23 mouse cellular contexts compared by ENCODE assay signal in the genomic region with DNA sequence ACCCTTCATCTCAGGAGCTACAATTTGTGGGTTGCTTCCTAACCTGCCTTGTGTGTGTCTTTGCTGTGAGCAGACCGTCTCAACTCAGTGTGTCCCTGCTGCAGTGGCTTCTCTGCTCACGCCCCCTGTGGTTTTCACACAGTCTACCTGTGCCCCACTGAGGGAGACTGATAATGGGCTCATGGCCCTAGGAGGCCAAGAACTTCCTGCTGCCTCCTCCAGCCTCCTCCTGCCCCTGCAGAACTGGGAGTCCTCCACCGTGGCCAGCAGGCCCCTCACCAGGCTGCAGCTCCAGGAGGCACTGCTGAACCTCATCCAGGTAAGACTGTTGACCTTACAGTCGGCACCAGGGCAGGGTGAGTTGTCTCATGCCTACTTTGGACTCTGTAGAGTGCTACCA. TPM values are rescaled to one million over a fixed set of nuclear protein-coding genes. Genes with fewer than 3 reads are reported as not detected.
A peak's percentile ranks its signal among the peaks of the same experiment; 100 is the strongest.
DNase-seq lines count a peak whose midpoint lies in the region; ATAC-seq lines count a peak whose summit lies in the region.
"Had no signal": no experiment of that assay in that cellular context is flagged by ENCODE, and none has a peak within 500 bp of the region (broad histone marks: within the 10 kb centered on the region; RNA-seq: fewer than 3 reads in every experiment).

No protein-coding gene starts in this region.

- H3K9ac ChIP-seq in heart, embryonic 12.5 days: 0 out of 2 replicates have a peak overlapping the region, but pooled peaks have one; percentile 7
- H3K9ac ChIP-seq: embryonic facial prominence, embryonic 13.5 days; forebrain, embryonic 12.5 days had no signal

- no peaks in the 10 kb centered on the region for H3K36me3 ChIP-seq in heart, embryonic 12.5 days

- no peak overlapping the region for H3K4me3 ChIP-seq in heart, embryonic 12.5 days
- H3K4me3 ChIP-seq: embryonic facial prominence, embryonic 13.5 days; forebrain, embryonic 12.5 days; hindbrain, embryonic 10.5 days had no signal

- H3K4me2 ChIP-seq in heart, embryonic 12.5 days: no peak overlapping the region
- H3K4me2 ChIP-seq: embryonic facial prominence, embryonic 13.5 days; forebrain, embryonic 12.5 days had no signal

- no peak for DNase-seq in heart, postnatal 4 days
- peak; percentile 3 for DNase-seq in kidney, postnatal 10 days
- no peak for DNase-seq in kidney, postnatal 36 days
- DNase-seq in testis, postnatal 10 days (ENCODE audit: low spot score): peak; percentile 31
- DNase-seq in testis, postnatal 14 days (ENCODE audit: low spot score): no peak
- DNase-seq in adrenal gland, postnatal 4 days (ENCODE audit: low spot score in 2 of 2): no peak
- DNase-seq: cerebellum, adult 18-20 months; cerebellum, adult 9-11 months; cerebellum, postnatal 36 days; gastrocnemius, postnatal 10 days had no signal

- no peak for ATAC-seq in heart, embryonic 12.5 days (ENCODE audit: insufficient number of reproducible peaks, low FRiP score)
- ATAC-seq: activated CD4-positive, CD25-positive, alpha-beta regulatory T cell, adult 4 months; forebrain, embryonic 16.5 days; hindbrain, embryonic 16.5 days; inflammation-experienced regulatory T-cells, adult 6 months; Patski had no signal

- peaks cover 66% of the 10 kb centered on the region for H3K4me1 ChIP-seq in heart, embryonic 12.5 days (replicated peaks)
- H3K4me1 ChIP-seq: embryonic facial prominence, embryonic 13.5 days; hindbrain, embryonic 10.5 days had no signal

- H3K27ac ChIP-seq in heart, embryonic 12.5 days (ENCODE audit: poor library complexity, severe bottlenecking): no peak overlapping the region
- H3K27ac ChIP-seq: embryonic facial prominence, embryonic 13.5 days; forebrain, embryonic 12.5 days had no signal

- 44% methylated on average over 4 of the region's 4 CpGs for WGBS in heart, embryonic 12.5 days

- no peaks in the 10 kb centered on the region for H3K9me3 ChIP-seq in heart, embryonic 12.5 days (replicated peaks)
- H3K9me3 ChIP-seq: embryonic facial prominence, embryonic 13.5 days; forebrain, embryonic 12.5 days; hindbrain, embryonic 10.5 days had no signal

- no peaks in the 10 kb centered on the region for H3K27me3 ChIP-seq in heart, embryonic 12.5 days (replicated peaks)
- H3K27me3 ChIP-seq: CH12.LX; embryonic facial prominence, embryonic 13.5 days; forebrain, embryonic 12.5 days; Patski had no signal

RNA-seq across cellular contexts. Expression of a gene that starts 18.7 kb away (rescaled TPM):
- polyA plus RNA-seq in heart, embryonic 12.5 days (2016; fragmentation: Nextera tagmentation; extraction: Ambion mirVana): not detected in 2 replicates
- total RNA-seq in heart, postnatal 4 days (2021): not detected
- under 1 TPM; 0.20 to 0.59 TPM for total RNA-seq in adrenal gland, postnatal 4 days (2021)
- total RNA-seq: adrenal gland, adult 18-20 months; adrenal gland, postnatal 14 days; heart, adult 8-10 months had no signal
- polyA plus RNA-seq: embryonic facial prominence, embryonic 13.5 days; forebrain, embryonic 12.5 days had no signal

RNA-seq across cellular contexts. Expression of a gene that starts 21.4 kb away (rescaled TPM):
- polyA plus RNA-seq in heart, embryonic 12.5 days (2016; fragmentation: Nextera tagmentation; extraction: Ambion mirVana): 58.1 and 63.4 TPM in 2 replicates
- 100 to 1,000 TPM; 233 to 249 TPM for total RNA-seq in heart, postnatal 4 days (2021)
- total RNA-seq in adrenal gland, postnatal 4 days (2021): 10 to 100 TPM; 71.6 to 78.9 TPM

RNA-seq across cellular contexts. Expression of a gene that starts 42.6 kb away (rescaled TPM):
- 6.3 TPM in 2 replicates for polyA plus RNA-seq in heart, embryonic 12.5 days (2016; fragmentation: Nextera tagmentation; extraction: Ambion mirVana)
- total RNA-seq in heart, postnatal 4 days (2021): 1 to 10 TPM; 4.4 to 4.5 TPM
- 10 to 100 TPM; 17.8 to 21.3 TPM for total RNA-seq in adrenal gland, postnatal 4 days (2021)

Comparison
In these comparisons a context has a peak if more than half of its experiments do, and no peak if none do; other contexts are left out.
1. DNase-seq: peak in kidney, postnatal 10 days (single experiment) and testis, postnatal 10 days (single experiment); none in heart, postnatal 4 days (single experiment), kidney, postnatal 36 days (0 of 2), testis, postnatal 14 days (single experiment) and adrenal gland, postnatal 4 days (0 of 2).